Mouse (Mus musculus) ES-E14 (cell line): ENCODE results near the gene Pou3f3.

Source experiments
- CHD2 ChIP-seq: IDR thresholded peaks from 2 replicates; pipeline ENCODE4 v1.6.1; 2014; ENCODE audit warnings: mild to moderate bottlenecking, low read depth, low read length, inconsistent platforms
- MAFK ChIP-seq: IDR thresholded peaks from 2 replicates; pipeline ENCODE4 v1.6.1; 2014; ENCODE audit warnings: mild to moderate bottlenecking, low read depth, low read length, inconsistent platforms; ENCODE audit not compliant: insufficient read depth

DNA sequence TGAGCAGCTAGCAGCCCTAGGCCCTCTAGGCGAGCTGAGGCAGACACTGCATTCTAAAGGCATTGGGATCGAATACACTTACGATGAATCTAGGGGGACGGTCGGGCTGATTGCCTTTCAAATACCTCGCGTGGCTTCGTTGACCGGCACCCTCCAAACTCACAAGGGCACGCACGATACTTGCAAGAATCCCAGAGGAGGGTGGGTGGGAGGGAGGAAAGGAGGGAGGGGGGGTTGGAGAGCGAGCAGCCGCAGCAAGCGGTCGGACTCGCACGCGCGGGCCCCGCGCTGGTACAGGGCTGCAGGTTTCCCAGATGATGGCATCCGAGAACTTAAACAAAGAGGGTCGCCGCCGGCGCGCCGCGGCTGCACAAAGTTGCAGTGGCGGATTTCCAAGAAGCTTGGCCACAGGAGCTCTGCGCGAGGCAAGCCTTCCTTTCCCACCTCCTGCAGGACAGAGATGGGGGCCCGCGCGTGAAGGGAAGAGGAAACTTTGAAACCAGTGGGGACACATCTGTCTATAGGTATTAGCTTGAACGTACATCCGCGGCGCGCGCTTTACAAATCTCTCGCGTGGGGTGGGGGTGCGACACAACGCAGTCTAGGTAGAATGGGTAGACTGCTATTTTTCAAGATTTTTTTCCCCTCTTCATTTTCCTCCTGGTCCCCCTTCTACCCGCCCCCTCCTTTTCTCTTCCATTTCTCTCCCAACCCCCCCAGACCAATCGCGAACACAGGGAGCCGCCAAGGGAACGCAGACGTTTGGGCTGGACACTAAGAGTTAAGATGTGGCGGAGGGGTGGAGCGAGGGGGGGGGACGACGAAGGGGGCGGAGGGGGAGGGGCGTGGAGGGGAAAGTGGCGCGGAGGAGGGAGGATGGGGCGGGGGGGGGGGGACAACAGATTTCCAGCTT is 647 bp upstream of the Pou3f3 start:
- no peak for TF ChIP-seq MAFK
- TF ChIP-seq CHD2 = no peak
